Mouse (Mus musculus) layer of hippocampus, adult 2 months (tissue): ENCODE results near the gene Kcnk18. TPM values are rescaled to one million over a fixed set of nuclear protein-coding genes. Genes with fewer than 3 reads are reported as not detected.
A peak's percentile ranks its signal among the peaks of the same experiment; 100 is the strongest.

Experiments
- DNase-seq, 2 experiments: peaks; one replicate each; pipeline ENCODE4 v3.0.0; 2022; ENCODE audit warnings: low spot score in 2 of 2
- H3K27ac ChIP-seq: fragments of 200-600 bp; 2 replicates; pipeline ENCODE4 v1.8.1; 2022
- H3K4me3 ChIP-seq: fragments of 200-600 bp; 2 replicates; pipeline ENCODE4 v1.8.1; 2022; ENCODE audit warnings: mild to moderate bottlenecking
- CTCF ChIP-seq: fragments of 200-600 bp; conservative IDR thresholded peaks from 2 replicates; pipeline ENCODE4 v1.8.1; 2022; ENCODE audit warnings: antibody characterized with exemption, mild to moderate bottlenecking, moderate library complexity
- long read RNA-seq, 2 experiments: library from polyadenylated mRNA; stranded (forward); transcript quantifications; one replicate each; pipeline ENCODE4 v2.0.0; 2021; ENCODE audit warnings: borderline mapping rate in 2 of 2
- total RNA-seq, 2 experiments: library from RNA; stranded (reverse); gene quantifications; 2 replicates each; pipeline ENCODE4 v1.2.3; 2021

The Kcnk18 gene
- total RNA-seq = not detected
- long read RNA-seq, experiment 1 = 0 reads
- long read RNA-seq, experiment 2 = 0 reads

DNA sequence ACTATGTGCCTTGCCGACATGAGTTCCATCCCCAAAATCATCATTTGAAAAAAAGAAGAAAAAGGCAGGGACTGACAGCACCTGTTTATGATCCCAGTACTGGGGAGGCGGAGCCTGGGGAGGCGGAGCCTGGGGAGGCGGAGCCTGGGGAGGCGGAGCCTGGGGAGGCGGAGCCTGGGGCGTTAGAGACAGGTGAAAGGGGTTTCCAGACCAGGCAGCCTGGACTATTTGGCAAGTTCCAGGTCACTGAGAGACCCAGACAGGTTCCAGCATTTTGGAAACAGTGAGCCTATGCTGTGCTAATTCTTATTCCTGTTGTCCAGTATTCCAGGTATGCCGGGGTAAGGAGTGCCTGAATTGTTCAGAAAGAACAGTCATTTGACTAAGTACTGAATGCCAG is at the start of gene Kcnk18:
TSS of gene Kcnk18 (plus strand) at position 224 of the 400 bp plus-strand sequence.
- TF ChIP-seq CTCF = no peak
- no peak for DNase-seq
- Histone ChIP-seq H3K4me3 (no peak within 1 kb of the TSS), H3K27ac (no peak within 1 kb of the TSS)

DNA sequence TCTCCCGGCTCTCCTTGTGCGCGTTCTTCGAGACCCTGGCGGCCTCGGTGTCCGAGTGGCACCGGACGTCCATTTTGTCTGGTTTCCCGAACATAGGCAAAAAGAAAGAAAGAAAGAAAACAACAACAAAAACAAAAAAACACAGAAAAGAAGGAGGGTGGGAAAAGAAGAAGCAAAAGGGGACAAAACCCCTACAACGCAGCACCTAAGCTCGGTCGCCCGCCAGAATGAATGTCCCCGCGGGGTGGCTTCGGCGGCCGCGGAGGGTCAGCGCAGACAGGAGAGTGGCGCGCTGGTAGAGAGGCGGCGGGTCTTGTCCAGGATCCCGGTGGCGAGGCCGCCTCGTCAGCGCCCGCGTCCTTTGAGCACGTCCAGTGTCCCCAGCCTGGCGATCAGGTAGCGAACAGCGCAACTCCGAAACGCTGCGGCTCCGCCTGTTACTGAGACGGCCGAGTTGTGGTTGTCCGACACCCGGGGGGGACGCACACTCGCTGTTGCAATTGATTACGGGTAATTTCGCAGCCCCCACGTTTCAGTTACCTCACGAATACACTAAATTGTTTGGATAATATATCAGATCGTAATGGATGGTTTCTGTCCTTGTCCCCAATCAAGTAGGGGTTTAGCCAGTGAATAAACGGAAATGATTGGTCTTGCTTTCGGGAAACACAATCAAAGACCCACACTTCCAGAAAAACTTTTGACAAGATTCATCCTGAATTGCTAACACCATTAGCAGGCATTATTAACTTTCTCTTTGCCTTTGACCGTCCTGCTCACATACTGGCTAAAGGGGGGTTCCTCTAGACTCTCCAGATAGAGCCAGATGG is 48.9 kb upstream of the Kcnk18 start, which contains the start of gene Vax1:
TSS of gene Vax1 (minus strand) at position 121 of the 830 bp plus-strand sequence.
- Histone ChIP-seq H3K4me3 (peak within 1 kb of the TSS; percentile 19; the same call in 1 of the 2 replicates), H3K27ac (no peak within 1 kb of the TSS)
- no peak for DNase-seq
- TF ChIP-seq CTCF = no peak

DNA sequence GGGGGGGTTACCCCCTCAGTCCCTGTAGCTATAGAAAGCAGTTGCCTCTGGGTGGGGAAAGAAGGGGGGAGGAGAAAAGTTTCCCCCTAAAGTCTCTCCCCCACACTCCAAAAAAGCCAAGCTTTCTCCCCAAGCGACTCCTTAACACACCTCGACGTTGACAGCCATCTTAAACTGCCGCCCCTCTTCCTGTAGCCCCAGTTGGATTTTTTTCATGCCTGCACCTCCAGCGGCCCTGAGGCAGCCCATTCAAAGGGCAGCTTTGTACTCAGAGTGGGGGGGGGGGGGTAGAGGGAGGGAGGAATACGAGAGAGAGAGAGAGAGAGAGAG is 48.3 kb upstream of the Kcnk18 start:
- Histone ChIP-seq H3K4me3 (no peak overlapping the region), H3K27ac (no peak overlapping the region)
- no peak for DNase-seq
- TF ChIP-seq CTCF = no peak

DNA sequence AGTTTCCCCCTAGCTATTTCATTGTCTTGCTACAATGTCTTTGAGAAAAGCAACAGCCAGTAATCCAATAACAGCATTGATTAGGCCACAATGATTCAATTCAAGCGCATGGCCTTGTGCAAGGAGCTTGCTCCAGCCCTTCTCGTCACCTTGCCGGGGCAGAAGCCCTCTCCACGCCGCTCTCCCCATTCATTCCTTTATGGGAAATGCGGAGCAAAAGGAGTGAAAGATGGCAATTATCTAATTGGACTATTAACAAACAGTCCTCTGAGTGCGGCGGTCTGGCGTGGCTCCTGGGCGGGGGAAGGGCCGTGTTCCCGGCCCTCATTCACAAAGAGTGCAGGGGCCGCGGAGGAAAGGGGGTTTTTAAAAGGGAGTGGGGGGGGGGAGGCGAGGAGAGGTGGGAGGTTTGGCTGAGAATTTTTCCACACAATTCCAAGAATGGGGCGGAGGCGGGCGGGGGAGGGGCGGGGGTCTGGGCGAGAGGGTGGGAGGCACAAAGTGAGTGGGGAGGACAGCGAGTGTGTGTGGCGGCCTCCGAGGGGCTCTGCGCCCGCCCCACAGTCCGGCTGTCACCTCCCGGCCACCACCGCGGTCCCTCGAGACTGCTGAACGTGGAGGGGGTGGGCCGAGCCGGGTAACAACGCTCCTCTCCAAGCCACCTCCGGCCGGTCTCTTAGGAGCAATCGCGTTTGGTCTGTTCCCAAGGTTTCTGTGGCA is 47.7 kb upstream of the Kcnk18 start:
- Histone ChIP-seq H3K27ac (no peak overlapping the region), H3K4me3 (no peak overlapping the region)
- TF ChIP-seq CTCF = no peak
- DNase-seq = no peak

DNA sequence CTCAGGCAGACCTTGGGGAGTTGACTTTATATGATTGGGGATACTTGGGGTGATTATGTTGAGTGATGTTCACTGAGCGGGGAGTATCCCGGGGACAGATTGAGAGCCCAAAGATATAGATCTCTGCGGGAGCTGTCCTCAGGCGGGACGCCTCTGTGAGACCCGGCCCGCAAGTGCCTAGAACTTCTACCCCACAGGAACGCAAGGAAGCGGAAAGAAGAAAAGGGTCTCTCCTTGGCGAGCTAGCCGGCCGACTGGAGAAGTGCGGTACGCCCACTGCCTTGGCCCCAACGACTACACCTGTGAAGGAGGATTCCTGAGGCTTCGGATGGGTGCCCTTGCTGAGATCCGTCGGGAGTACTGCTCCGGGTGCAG is 47.2 kb upstream of the Kcnk18 start:
- no peak for DNase-seq
- no peak overlapping the region for H3K4me3 ChIP-seq
- TF ChIP-seq CTCF = no peak
- H3K27ac ChIP-seq = no peak overlapping the region

DNA sequence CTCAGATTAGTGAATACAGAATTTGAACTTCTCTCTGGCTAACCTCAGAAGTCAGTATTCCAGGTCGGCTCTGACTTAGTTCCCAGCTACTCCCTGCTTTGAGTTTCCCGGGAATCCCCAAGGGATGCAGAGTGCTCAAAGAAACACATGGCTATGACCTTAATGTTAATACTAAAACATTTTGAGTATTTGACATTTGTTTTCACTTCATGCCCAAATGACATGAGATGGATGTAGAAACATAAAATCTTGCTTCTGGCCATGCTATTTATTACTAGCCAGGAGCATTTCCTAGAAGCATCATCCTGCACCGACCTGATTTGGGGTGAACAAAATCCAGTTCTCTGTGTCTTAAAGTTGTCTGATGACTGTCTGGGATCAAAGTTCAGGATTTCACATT is 46.2 kb upstream of the Kcnk18 start:
- H3K4me3 ChIP-seq = no peak overlapping the region
- no peak overlapping the region for H3K27ac ChIP-seq
- no peak for DNase-seq
- no peak for TF ChIP-seq CTCF

DNA sequence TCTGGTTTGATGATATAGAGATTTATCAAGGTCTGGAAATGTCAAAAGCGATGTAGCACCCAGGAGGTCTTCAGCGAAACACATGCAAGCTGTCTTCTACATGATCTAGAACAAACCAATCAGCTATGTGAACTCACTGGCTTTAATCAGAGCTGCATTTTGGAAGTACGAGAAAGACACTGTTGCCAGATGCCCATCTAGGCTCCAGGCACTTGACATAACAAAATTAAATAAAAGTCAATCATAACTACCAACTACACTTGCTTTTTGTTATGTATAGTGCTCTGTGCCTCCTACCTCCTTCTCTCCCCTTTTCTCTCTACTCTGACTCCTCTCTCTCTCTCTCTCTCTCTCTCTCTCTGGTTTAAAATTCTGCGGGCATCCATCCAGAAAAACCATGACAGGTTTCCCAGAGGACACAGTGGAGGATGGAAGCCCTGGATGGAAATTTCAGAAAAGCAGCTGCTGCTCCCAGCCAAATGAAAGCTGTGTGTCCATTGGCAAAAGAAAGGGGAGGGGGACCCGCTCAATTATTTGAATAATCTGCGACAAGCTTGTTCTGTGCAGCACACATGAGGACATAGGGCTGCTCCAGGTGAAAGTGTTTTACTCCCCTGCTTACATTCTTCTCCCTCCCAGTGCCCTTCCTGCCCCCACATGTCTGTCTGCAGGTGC is 45.5 kb upstream of the Kcnk18 start:
- no peak overlapping the region for H3K4me3 ChIP-seq
- no peak overlapping the region for H3K27ac ChIP-seq
- no peak for DNase-seq
- no peak for TF ChIP-seq CTCF

DNA sequence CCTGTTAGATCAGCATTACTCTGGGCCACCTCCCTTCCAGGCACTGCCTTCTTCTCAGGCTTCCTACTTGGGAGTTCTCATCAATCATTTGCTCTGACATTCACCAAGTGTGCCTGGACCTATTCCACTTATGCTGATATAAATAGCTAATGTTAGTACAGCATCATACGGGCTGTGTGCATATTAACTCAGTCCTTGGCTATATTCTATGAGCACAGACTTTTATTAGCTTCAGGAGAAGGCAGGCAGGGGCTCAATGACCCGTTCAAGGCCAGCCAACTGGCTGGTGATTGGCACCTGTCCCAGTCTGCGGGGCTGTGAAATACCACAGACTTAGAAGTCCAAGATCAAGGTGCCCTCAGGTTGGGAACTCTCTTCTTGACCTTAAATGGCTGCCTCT is 35.0 kb upstream of the Kcnk18 start:
- no peak for TF ChIP-seq CTCF
- H3K4me3 ChIP-seq = no peak overlapping the region
- no peak for DNase-seq
- H3K27ac ChIP-seq = no peak overlapping the region

DNA sequence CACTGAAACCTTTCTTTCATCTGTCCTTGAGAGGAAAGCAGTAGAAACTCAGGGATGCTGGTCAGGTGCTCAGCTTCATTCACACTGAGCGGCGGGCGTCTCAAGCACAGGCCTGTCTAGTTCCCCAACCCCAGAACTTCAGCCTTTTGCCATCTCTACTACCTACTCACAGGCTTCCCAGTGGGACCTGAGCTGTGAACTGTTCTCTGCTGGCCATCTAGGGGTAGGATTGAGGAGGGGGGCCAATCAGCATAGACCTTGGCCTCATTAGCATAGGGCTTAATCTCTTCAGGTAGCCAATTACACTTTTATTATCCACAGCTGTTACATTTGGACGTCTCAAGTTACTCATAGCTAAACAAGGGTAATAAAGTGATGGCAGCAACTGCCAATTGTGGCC is 30.0 kb upstream of the Kcnk18 start:
- no peak for TF ChIP-seq CTCF
- no peak overlapping the region for H3K27ac ChIP-seq
- H3K4me3 ChIP-seq = no peak overlapping the region
- no peak for DNase-seq

DNA sequence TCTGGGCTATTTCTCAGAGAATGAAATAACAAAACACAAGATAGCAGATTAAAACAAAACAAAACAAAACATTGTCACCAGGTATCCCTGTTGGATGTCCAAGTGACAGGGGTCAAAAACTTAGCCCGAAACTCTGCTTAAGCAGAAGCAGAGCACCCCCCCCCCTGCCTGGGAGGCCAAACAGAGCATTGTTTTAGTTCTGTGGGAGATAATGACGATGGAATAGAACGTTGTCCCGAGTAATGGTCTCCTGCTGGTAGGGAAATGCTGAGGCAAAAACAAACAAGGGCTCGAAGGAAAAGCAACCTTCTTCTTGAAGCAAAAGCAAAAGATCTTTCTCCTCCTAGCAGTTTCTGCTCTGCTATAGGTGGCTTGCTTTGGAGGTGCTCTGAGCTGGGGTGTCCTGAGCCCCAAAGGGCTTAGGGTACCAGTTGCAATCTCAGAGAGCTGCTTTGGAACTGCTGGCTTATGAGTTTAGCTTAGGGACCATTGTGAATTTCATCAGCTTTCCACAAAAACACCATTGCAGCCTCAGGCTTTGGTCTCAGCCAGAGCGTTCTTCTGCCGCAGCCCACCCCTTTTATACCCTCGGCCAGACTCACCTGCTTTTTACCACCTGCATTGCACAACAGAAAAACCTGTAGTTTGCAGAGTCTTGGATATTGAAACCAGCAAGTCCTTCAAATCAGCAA is 28.4 kb upstream of the Kcnk18 start:
- H3K27ac ChIP-seq = no peak overlapping the region
- no peak for DNase-seq
- TF ChIP-seq CTCF = no peak
- H3K4me3 ChIP-seq = no peak overlapping the region

DNA sequence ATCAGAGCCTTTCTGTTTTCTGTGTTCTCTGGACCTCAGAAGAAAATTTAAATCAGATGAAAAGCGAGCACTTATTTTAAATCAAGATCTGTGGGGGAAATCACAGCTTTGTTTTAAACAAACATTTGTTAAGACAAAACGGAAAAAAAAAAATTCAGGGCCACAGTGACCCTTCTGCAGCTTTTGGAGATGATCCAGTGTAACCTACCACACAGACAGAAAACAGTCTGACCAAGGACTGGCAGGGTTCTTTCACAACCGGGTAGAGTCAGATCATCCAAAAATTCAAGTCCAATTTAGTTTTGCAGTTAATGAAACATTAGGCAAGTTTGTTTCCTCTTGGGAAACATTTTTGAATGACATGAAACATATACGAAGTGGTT is 27.9 kb upstream of the Kcnk18 start:
- no peak for DNase-seq
- no peak overlapping the region for H3K4me3 ChIP-seq
- H3K27ac ChIP-seq = no peak overlapping the region
- no peak for TF ChIP-seq CTCF

DNA sequence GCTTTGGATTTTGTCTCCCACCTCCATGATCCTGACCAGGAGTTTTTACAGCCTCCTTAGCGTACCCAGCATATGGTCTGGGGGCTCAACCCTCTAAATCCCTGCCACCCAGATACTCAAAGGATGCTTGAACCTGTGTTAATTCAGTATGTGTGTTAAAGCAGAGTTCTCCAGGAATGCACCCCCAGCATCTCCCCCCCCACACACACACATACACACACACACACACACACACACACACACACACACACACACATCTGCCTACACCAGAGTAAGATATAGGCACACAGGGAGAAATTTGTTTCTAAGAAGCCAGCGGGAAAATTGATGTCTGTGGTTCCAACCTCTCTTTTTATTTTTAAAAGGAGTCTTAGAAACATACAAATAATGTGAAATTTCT is 26.5 kb upstream of the Kcnk18 start:
- no peak overlapping the region for H3K4me3 ChIP-seq
- no peak for DNase-seq
- TF ChIP-seq CTCF = no peak
- H3K27ac ChIP-seq = no peak overlapping the region

DNA sequence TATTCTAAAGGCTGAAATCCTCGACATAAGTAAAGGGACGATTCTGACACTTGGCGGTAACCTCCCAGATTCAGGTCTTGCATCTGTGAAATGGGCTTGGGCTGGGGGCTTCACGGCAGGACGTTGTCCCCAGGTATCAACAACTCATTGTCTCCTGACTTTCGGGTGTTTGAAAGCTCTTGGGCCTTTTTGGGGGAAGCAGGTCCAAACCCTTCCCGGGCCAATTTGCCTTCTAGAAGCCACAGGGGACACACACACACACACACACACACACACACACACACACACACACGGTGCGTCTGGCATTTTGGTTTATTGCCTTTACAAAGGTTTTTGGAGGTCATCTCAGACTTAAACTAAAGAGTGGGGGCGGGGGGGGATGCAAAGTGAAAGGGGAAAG is 25.6 kb upstream of the Kcnk18 start:
- Histone ChIP-seq H3K27ac (no peak overlapping the region), H3K4me3 (no peak overlapping the region)
- no peak for DNase-seq
- no peak for TF ChIP-seq CTCF
